Mouse (Mus musculus) adrenal gland, postnatal 14 days (tissue): ENCODE data around the gene Ssbp4. TPM values are rescaled to one million over a fixed set of nuclear protein-coding genes. Genes with fewer than 3 reads are reported as not detected.

Experiments used
- DNase-seq: peaks from one replicate; pipeline ENCODE4 v3.0.0; 2021; ENCODE audit warnings: mixed read lengths
- total RNA-seq: library from RNA; stranded (reverse); gene quantifications from 2 replicates; pipeline ENCODE4 v1.2.3, GENCODE M21; 2021

Gene Ssbp4
- total RNA-seq, 1 experiment from 2014 or later = 84.4 TPM

DNA sequence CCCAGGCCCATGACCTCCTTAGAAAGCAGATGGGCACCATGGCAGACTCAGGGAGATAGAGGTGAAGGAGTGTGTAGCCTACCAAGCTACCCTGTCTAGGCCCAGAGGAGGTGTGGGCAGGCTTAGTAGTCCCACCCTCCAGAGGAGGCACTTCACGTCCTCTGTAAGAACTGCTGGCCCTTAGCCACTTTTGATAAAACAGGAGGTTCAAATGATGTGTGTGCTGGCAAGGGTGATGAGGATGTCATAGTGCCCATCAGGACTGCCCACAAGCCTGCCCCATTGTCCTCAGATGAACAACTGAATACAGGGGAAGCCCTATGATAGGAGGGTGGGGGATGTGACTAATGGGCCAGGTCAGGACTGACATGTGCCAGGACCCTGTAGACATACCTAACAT, 55.8 kb downstream of the Ssbp4 start:
- DNase-seq = no peak

DNA sequence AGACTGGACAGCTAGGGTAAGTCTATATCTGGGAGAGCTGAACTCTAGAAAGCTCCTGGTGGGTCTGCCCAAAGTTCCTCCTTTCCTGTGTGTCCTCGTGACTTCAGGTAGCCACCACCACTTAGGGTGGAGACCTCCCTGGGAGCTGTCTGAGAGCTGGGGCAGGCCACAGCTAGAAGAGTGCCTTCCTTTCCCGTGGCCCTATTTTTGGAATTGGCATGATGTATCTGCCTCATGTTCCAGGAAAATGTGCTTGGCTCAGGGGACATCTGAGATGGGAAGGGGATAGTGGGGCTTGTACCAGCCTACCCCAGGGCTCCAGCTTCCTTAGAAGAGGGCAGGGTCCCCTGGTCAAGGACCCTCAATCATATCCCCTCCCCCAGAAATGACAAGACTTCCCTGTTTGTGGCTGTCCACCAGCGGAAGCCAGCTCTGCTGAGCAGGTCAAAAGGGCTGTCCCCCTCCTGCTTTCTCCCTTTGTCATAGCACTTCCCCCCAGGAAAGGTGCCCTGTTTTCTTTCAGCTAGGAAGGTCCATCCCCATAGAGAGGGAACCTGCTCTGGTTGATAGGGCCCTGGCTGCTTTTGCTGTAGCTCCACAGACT, 57.0 kb downstream of the Ssbp4 start:
- DNase-seq = no peak

DNA sequence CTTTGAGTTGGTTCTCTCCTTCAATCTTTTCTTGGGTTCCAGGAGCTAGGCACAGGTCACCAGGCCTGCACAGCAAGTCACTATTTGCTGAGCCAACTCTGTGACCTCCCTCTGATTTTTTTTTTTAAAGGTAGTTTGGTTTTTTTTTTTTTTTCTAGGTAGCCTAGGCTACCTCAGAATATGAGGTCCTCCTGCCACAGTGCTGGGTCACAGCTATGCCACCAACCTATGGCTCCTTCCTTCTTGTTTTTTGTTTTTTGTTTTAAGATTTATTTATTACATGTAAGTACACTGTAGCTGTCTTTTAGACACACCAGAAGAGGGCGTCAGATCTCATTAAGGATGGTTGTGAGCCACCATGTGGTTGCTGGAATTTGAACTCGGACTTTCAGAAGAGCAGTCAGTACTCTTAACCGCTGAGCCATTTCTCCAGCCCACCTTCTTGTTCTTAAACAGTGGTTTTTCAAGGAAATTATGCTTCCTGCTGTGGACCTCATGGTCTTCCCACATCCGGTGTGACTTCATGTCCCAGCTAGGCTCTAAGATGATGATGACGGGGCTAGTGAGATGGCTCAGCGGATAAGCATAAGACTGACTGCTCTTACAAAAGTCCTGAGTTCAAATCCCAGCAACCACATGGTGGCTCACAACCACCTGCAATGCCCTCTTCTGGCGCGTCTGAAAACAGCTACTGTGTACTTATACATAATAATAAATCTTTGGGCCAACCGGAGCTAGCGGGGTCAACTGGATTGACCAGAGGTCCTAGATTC, 59.1 kb downstream of the Ssbp4 start:
- DNase-seq = no peak

DNA sequence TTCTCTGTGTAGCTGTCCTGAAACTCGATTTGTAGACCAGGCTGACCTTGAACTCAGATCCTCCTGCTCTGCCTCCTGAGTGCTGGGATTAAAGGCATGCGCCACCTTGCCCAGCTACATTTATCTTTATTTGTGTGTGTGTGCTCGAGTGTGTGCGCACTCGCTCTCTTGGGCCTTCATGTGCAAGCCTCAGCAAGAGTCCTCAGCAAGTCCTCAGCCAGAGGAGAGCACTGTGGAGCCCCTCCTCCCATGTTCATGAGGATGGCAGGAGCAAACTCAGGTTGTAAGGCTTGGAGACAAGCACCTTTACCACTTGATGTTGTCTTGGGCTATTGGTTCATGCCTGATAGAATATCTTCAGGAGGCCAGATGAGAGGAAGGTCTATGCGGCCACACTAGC, 60.9 kb downstream of the Ssbp4 start:
- DNase-seq = no peak

Other genes starting within 250 kb of the Ssbp4 start
- gene Comp, start 235.3 kb downstream of the Ssbp4 start, total RNA-seq = 1.4 TPM in 1 of 2 replicates, not detected in the other
- gene Crtc1, start 169.3 kb downstream of the Ssbp4 start, total RNA-seq = 19.4 and 20.6 TPM in 2 replicates
- gene Klhl26, start 131.9 kb downstream of the Ssbp4 start, total RNA-seq = 15.7 and 16.3 TPM in 2 replicates
- 4.6 and 5.6 TPM in 2 replicates for gene Tmem59l, start 121.5 kb downstream of the Ssbp4 start, total RNA-seq
- not detected in 2 replicates for gene Crlf1, start 115.7 kb downstream of the Ssbp4 start, total RNA-seq
- 116 and 123 TPM in 2 replicates for gene Rex1bd, start 102.1 kb downstream of the Ssbp4 start, total RNA-seq
- gene Uba52, start 98.1 kb downstream of the Ssbp4 start, total RNA-seq = 1,600 and 1,776 TPM in 2 replicates
- 235 and 252 TPM in 2 replicates for gene Fkbp8, start 81.1 kb downstream of the Ssbp4 start, total RNA-seq
- 78.9 and 83.1 TPM in 2 replicates for gene Kxd1, start 80.9 kb downstream of the Ssbp4 start, total RNA-seq
- gene Ell, start 69.4 kb downstream of the Ssbp4 start, total RNA-seq = 22.4 and 22.9 TPM in 2 replicates
- 77.2 and 84.7 TPM in 2 replicates for gene Isyna1, start 14.5 kb downstream of the Ssbp4 start, total RNA-seq
- 1.6 and 2.0 TPM in 2 replicates for gene Lrrc25, start 7.3 kb upstream of the Ssbp4 start, total RNA-seq
- gene Gdf15, start 23.6 kb upstream of the Ssbp4 start, total RNA-seq = 0.79 and 1.0 TPM in 2 replicates
- gene Pgpep1, start 51.5 kb upstream of the Ssbp4 start, total RNA-seq = 73.1 and 86.5 TPM in 2 replicates
- gene Lsm4, start 64.4 kb upstream of the Ssbp4 start, total RNA-seq = 76.0 and 78.6 TPM in 2 replicates
- gene Jund, start 90.1 kb upstream of the Ssbp4 start, total RNA-seq = 165 and 174 TPM in 2 replicates
- 0.11 and 0.19 TPM in 2 replicates for gene Iqcn, start 94.6 kb upstream of the Ssbp4 start, total RNA-seq
- 0.70 TPM in 1 of 2 replicates, not detected in the other for gene Gm3336, start 109.7 kb upstream of the Ssbp4 start, total RNA-seq
- 1.9 TPM in 2 replicates for gene Pde4c, start 114.8 kb upstream of the Ssbp4 start, total RNA-seq
- 56.2 and 75.1 TPM in 2 replicates for gene Rab3a, start 145.8 kb upstream of the Ssbp4 start, total RNA-seq
- 113 and 123 TPM in 2 replicates for gene Mpv17l2, start 152.1 kb upstream of the Ssbp4 start, total RNA-seq
- gene Pik3r2, start 167.8 kb upstream of the Ssbp4 start, total RNA-seq = 35.4 and 44.0 TPM in 2 replicates
- gene Mast3, start 196.2 kb upstream of the Ssbp4 start, total RNA-seq = 22.9 and 28.2 TPM in 2 replicates
- gene Il12rb1, start 199.6 kb upstream of the Ssbp4 start, total RNA-seq = 0.34 TPM in 1 of 2 replicates, not detected in the other
- gene Arrdc2, start 230.8 kb upstream of the Ssbp4 start, total RNA-seq = 12.5 and 15.8 TPM in 2 replicates